Mouse (Mus musculus): ENCODE data around the gene Hoxd4. TPM values are rescaled to one million over a fixed set of nuclear protein-coding genes. Genes with fewer than 3 reads are reported as not detected.
A peak's percentile ranks its signal among the peaks of the same experiment; 100 is the strongest.

Gene Hoxd4
- polyA plus RNA-seq, 1 experiment from 2014 or later, result 0.92 TPM

DNA sequence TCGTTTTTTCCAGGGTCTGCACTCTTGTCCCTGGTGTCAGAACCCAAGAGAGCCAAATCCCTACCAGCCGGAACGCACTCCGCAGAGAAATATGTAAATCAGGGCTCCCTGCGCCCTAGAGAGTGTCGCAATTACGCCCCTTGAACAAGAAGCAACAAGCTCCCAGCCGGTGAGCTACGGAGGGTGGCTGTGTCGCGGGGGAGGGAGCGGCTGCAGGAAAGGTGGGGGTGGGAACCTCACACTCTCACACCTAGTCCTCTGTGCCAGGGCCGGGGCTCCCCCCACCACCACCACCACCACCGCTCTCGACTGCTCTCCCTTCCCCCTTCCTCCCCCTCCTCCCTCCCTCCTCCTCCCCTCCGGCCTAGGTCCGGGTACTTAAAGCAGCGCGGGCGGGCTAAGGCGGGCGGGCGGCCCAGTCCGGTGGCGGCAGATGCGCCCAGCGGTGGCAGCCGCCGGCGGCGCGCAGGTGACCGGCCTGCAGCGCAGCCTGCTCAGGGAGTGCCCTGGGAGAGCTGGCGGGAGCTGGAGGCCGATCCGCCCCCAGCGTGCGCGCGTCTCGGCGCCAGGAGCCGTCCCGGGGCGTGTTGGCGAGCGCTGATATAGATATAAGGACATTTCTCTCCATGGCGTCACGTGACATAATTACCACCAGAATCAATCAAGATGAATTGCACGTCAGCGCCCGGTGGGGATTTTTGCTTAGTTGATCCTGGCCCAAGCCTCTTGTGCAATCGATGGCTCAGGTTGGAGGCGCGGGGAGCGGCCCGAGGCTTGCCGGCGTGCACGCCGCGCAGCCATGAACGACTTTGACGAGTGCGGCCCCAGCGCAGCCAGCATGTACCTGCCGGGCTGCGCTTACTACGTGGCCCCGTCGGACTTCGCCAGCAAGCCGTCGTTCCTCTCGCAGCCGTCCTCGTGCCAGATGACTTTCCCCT lies 29.9 kb upstream of the Hoxd4 start:
- Histone ChIP-seq H3K36me3 (no peaks in the 10 kb centered on the region), H3K4me1 (peaks cover 17% of the 10 kb centered on the region), H3K4me3 (replicated peaks) (peak overlapping the region; percentile 24; the same call in 1 of the 2 replicates), H3K4me2 (peak overlapping the region; percentile 46), H3K9ac (no peak overlapping the region), H3K27me3 (replicated peaks) (peaks cover 94% of the 10 kb centered on the region), H3K9me3 (no peaks in the 10 kb centered on the region), H3K27ac (no peak overlapping the region)
- WGBS, result under 1% methylated on average over 72 of the region's 78 CpGs
- no peak for ATAC-seq (ENCODE audit: insufficient read depth, low FRiP score, low read depth)

DNA sequence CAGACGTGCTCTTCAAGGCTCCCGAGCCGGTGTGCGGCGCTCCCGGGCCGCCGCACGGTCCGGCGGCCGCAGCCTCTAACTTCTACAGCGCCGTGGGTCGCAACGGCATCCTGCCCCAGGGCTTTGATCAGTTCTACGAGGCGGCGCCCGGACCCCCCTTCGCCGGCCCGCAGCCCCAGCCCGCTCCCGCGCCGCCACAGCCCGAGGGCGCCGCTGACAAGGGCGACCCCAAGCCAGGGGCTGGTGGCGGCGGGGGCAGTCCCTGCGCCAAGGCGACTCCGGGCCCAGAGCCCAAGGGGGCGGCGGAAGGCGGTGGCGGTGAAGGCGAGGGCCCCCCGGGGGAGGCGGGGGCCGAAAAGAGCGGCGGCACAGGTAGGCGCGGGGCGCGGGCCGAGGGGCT lies 28.9 kb upstream of the Hoxd4 start:
- WGBS, result under 1% methylated on average over 44 of the region's 51 CpGs
- peak overlapping the region; percentile 24; the same call in 1 of the 2 replicates for H3K4me3 ChIP-seq (replicated peaks)
- H3K9me3 ChIP-seq, result no peaks in the 10 kb centered on the region
- no peak overlapping the region for H3K9ac ChIP-seq
- ATAC-seq (ENCODE audit: insufficient read depth, low FRiP score, low read depth), result no peak
- H3K36me3 ChIP-seq, result no peaks in the 10 kb centered on the region
- peaks cover 17% of the 10 kb centered on the region for H3K4me1 ChIP-seq
- peaks cover 94% of the 10 kb centered on the region for H3K27me3 ChIP-seq (replicated peaks)
- peak overlapping the region; percentile 46 for H3K4me2 ChIP-seq
- no peak overlapping the region for H3K27ac ChIP-seq

DNA sequence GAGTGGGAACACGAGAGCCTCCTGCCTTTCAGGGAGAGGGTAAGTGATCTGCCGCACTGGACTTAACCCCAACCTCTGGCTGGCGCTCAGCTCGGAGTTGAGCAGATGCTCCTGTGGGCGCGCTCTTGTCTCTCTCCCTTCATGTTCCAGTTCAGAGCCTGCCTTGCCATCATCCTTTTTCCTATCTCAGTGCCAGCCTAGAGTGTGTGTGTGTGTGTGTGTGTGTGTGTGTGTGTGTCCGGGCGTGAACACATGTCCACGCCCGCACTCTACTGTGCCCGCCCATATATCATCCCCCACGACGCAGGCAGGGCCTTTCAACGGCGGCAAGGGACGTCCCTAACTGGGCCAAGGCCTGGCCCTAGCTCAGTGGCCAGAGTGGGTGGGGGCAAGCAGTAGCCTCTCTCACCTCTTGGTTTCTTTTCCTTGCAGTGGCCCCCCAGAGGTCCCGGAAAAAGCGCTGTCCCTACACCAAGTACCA lies 28.2 kb upstream of the Hoxd4 start:
- no peak overlapping the region for H3K27ac ChIP-seq
- no peak overlapping the region for H3K4me3 ChIP-seq (replicated peaks)
- H3K9ac ChIP-seq, result no peak overlapping the region
- peaks cover 17% of the 10 kb centered on the region for H3K4me1 ChIP-seq
- H3K9me3 ChIP-seq, result no peaks in the 10 kb centered on the region
- no peak for ATAC-seq (ENCODE audit: insufficient read depth, low FRiP score, low read depth)
- no peaks in the 10 kb centered on the region for H3K36me3 ChIP-seq
- H3K4me2 ChIP-seq, result no peak overlapping the region
- H3K27me3 ChIP-seq (replicated peaks), result peaks cover 94% of the 10 kb centered on the region
- WGBS, result 1% methylated on average over 18 of the region's 18 CpGs

DNA sequence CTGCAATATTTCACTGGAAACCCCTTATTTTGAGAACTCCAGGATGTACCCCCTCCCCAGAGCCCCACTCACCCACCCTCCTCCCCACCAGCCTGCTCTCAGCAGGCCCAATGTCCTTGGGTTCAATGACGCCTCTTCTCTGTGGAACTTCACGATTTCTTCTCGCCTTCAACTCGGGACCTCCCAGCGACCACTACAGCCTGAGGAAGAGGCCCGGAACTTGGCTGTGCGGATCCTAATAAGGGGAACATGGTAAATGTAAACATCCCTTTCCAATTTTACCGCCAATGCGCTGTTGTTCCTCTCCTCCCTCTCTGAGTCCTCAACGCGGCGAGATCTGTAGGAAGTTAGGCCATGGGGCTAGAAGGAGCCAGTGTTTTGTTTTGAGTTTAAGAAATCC lies 27.6 kb upstream of the Hoxd4 start:
- H3K27me3 ChIP-seq (replicated peaks), result peaks cover 94% of the 10 kb centered on the region
- H3K9ac ChIP-seq, result no peak overlapping the region
- H3K36me3 ChIP-seq, result no peaks in the 10 kb centered on the region
- 2% methylated on average over 12 of the region's 12 CpGs for WGBS
- no peak overlapping the region for H3K4me3 ChIP-seq (replicated peaks)
- peaks cover 17% of the 10 kb centered on the region for H3K4me1 ChIP-seq
- H3K4me2 ChIP-seq, result no peak overlapping the region
- no peaks in the 10 kb centered on the region for H3K9me3 ChIP-seq
- ATAC-seq (ENCODE audit: insufficient read depth, low FRiP score, low read depth), result no peak
- H3K27ac ChIP-seq, result no peak overlapping the region

DNA sequence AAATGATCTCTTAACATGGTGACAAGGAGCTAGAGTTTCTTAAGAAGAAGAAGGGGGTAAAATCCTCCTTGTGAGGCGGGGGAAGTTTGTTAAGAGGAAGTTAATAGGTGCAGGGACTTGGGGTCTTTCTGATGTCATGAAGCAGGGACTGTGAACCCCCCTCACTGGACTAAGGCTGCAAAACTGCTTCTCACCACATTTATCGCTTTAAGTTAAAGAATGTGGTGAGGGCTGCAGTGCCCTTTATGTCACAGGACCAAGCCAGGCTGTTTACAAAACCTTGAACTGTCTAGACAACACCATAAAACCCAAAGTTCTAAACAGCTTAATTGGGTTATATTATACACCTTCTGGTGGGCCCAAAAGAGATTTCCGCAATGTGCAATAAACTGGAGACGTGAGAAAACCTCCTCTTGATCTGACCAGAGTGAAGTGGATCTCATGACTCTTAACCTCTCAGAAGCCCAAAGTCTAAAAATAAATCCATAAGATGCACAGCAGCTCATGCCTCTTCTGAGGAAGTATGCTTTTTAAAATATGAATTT lies 26.6 kb upstream of the Hoxd4 start:
- WGBS, result 9% methylated on average over 4 of the region's 4 CpGs
- peaks cover 17% of the 10 kb centered on the region for H3K4me1 ChIP-seq
- H3K36me3 ChIP-seq, result no peaks in the 10 kb centered on the region
- H3K4me2 ChIP-seq, result no peak overlapping the region
- H3K4me3 ChIP-seq (replicated peaks), result no peak overlapping the region
- peaks cover 94% of the 10 kb centered on the region for H3K27me3 ChIP-seq (replicated peaks)
- H3K27ac ChIP-seq, result no peak overlapping the region
- H3K9me3 ChIP-seq, result no peaks in the 10 kb centered on the region
- ATAC-seq (ENCODE audit: insufficient read depth, low FRiP score, low read depth), result no peak
- H3K9ac ChIP-seq, result no peak overlapping the region

DNA sequence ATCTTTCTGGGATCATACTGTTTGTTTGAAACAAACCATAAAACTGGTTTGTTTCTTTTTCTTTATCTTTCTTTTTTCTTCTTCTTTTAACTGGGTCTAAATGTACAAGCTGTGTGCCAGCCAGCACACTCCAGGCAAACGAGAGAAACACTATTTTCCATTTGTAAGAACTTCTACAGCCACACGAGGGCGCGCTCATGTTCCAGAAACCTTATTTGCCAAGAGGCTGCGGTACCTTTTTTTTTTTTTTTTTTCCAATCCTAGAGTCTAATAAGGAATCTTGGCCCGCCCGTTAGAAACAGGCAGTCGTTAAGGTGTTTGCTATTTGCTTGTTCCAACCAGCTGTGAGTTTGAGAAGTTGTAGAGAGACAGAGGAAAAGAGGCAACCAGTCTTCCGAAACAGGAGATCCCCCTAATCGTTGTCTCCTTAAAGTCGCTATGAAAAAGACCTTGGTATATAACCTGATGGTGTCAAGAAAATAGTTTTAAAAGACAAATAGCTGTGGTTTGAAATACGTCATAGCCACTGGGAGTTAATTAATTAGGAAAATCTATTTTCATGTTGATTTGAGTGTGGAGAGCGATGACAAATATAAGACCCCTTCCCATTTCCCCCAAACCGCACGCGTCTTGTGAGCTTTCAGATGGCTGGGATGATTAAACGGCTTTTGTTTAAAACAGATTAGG lies 25.3 kb upstream of the Hoxd4 start:
- ATAC-seq (ENCODE audit: insufficient read depth, low FRiP score, low read depth), result no peak

DNA sequence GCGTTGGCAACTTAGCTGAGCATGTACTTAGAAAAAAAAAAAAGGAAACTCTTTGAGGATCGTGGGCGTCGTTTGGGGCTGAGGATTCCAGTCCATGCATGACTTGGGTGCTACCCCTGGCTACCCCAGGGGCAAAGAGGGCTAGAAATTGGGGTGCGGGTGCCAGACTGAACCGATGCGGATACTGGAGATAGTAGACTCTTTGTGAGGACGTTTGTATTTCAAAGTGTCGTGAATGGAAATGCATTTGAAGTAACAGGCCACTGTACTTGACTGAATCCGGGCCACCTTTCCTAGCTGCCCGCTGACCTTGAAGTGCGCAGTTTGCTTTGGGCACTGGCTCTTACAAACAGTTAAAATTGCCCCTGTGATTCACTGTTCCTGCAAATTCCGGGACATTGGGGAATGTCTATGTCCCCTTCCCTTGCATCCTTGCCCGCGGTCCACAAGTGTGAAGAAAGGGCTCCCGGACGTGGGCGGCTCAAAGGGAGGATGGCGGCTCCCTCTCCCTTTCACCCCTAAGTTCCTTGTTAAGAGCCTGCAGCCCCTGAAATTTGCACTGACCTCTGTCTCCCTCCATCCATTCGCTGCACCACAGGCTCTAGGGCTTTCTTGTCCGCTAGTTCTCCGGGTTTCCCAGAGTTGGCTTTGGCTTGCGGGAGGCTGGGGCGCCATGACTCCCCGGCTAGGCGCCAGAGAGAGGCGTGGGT lies 24.6 kb upstream of the Hoxd4 start:
- Histone ChIP-seq H3K36me3 (no peaks in the 10 kb centered on the region), H3K9ac (no peak overlapping the region), H3K9me3 (no peaks in the 10 kb centered on the region), H3K4me1 (peaks cover 13% of the 10 kb centered on the region), H3K4me3 (replicated peaks) (no peak overlapping the region), H3K27ac (no peak overlapping the region), H3K27me3 (replicated peaks) (peaks cover 90% of the 10 kb centered on the region), H3K4me2 (no peak overlapping the region)
- 2% methylated on average over 27 of the region's 27 CpGs for WGBS
- no peak for ATAC-seq (ENCODE audit: insufficient read depth, low FRiP score, low read depth)

More for the DNA sequence above, 25.3 kb upstream of the Hoxd4 start:
- Histone ChIP-seq H3K27me3 (replicated peaks) (peaks cover 90% of the 10 kb centered on the region), H3K9ac (no peak overlapping the region), H3K9me3 (no peaks in the 10 kb centered on the region), H3K4me1 (peaks cover 19% of the 10 kb centered on the region), H3K36me3 (no peaks in the 10 kb centered on the region), H3K4me3 (replicated peaks) (no peak overlapping the region), H3K27ac (no peak overlapping the region), H3K4me2 (no peak overlapping the region)
- WGBS, result 6% methylated on average over 17 of the region's 17 CpGs

DNA sequence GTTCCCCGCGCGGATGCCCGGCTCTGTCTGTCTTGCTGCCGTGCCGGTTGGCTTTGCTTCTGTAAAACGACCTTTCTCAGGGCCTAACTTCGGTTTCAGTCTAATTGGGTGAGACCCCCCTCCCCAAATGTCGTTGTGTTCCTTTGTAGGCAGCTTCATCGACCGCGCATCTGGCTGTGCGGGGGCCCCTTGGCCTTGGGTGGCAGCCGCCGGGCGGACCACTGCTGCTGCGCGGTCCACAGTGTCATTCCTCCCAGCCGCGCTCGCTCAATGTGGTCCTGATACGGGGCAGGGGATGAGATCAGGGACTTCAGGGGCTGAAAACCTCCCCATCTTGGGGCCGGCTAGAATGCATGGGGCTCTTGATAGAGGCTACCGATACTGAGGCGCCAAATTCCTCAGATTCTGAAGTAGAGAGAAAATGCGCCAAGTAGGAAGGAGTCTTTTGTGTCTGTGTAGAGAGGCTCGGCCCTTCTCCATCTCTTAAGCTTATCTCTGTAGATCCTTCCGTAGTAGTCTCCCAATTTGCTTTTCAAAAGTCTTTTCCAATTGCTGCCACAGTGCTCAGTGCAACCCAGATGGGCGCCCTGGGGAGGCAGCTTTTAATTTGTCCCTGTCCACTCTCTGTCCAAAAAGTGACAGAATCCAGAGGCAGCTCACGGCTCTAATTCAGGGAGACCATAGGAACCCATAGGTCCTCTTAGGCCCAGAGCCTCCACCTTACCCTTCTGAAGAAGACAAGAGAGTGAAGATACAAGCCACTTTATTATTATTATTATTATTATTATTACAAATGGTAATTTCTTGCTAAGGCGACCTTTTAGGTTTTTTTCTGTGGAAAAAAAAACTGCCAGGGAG lies 23.8 kb upstream of the Hoxd4 start:
- no peaks in the 10 kb centered on the region for H3K36me3 ChIP-seq
- H3K27ac ChIP-seq, result no peak overlapping the region
- no peaks in the 10 kb centered on the region for H3K9me3 ChIP-seq
- no peak for ATAC-seq (ENCODE audit: insufficient read depth, low FRiP score, low read depth)
- no peak overlapping the region for H3K9ac ChIP-seq
- no peak overlapping the region for H3K4me2 ChIP-seq
- H3K27me3 ChIP-seq (replicated peaks), result peaks cover 90% of the 10 kb centered on the region
- 1% methylated on average over 31 of the region's 31 CpGs for WGBS
- peaks cover 5% of the 10 kb centered on the region; the same call in 1 of the 2 replicates for H3K4me1 ChIP-seq
- no peak overlapping the region for H3K4me3 ChIP-seq (replicated peaks)

DNA sequence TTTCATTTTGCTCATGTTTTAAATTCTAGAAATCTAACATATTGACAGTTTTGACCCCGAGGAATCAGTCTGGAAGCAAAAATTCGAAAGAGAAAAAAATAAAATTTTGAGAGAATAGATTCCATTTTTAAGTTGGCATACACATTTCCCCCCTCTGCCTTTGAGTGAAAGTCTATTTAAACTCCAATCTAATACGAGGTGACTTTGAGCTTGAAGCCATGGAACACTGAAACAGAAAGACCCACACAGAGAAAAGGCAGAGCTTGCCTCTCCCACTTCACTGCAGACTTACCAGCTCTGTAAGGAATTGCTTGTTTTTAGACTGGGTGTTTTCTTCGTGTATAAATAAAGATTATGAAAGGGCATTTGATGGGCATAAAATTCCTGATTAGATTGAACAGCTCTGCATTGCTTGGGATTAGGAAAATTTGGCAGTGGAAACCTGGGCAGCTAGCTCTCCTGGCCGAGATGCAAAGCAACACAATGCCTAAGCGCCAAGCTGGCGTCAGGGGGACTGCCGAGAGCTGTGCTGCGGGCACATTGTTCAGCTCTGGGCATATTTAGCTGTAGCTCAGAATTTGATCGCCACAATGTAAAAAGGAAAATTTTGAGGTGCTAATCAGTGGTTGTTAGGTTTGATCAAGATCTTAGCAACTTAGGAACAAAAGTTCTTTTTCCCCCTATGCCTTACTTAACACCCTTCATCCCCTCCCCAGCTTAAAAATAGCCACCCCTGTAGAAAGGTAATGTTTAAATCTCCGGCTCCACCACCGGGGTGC lies 22.7 kb upstream of the Hoxd4 start:
- peaks cover 90% of the 10 kb centered on the region for H3K27me3 ChIP-seq (replicated peaks)
- no peak overlapping the region for H3K4me2 ChIP-seq
- H3K36me3 ChIP-seq, result no peaks in the 10 kb centered on the region
- ATAC-seq (ENCODE audit: insufficient read depth, low FRiP score, low read depth), result no peak
- H3K4me1 ChIP-seq, result 0 out of 2 replicates have a peak, but pooled peaks cover 4% of the 10 kb centered on the region
- H3K9ac ChIP-seq, result no peak overlapping the region
- no peak overlapping the region for H3K27ac ChIP-seq
- WGBS, result 4% methylated on average over 12 of the region's 12 CpGs
- no peak overlapping the region for H3K4me3 ChIP-seq (replicated peaks)
- H3K9me3 ChIP-seq, result no peaks in the 10 kb centered on the region

DNA sequence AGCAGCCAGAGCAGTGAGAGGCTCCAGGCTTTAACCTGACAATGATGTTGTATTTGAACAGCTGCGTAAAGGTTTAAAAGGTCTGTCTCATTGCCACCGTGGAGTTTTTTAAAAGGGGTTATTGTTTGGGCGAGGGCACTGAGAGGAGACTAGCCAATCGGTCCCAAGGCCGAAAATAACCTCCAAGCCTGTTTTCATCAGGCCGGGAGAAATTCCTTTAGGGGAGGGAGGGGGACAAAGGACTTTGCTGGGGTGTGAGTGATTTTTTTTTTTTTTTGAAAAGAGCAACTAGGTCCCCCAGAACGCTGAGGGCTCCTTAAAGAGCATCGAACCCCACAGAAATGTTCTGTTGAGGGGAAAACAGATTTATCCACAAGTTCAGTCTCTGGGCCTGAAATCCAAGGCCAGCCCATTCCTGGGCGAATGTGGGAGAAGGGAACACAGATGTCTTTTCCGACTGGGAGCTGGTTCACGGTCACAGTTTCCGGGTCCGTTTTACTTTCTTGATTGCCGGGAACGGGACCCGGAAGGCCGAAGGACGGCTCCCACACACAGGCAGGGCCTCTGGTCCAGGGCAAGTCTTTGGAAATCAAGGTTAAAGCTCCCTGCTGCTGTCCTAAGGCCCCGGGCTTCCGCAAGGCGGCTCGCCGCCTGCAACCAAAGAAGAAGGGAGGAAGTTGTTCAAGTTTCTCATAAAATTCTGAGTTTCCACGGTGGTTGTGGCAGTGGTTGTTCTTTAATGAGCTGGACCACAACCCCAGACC lies 22.0 kb upstream of the Hoxd4 start:
- H3K9me3 ChIP-seq, result no peaks in the 10 kb centered on the region
- ATAC-seq (ENCODE audit: insufficient read depth, low FRiP score, low read depth), result no peak
- H3K27me3 ChIP-seq (replicated peaks), result peaks cover 90% of the 10 kb centered on the region
- H3K4me3 ChIP-seq (replicated peaks), result no peak overlapping the region
- H3K9ac ChIP-seq, result no peak overlapping the region
- 2% methylated on average over 24 of the region's 24 CpGs for WGBS
- H3K27ac ChIP-seq, result no peak overlapping the region
- H3K4me1 ChIP-seq, result 0 out of 2 replicates have a peak, but pooled peaks cover 4% of the 10 kb centered on the region
- no peaks in the 10 kb centered on the region for H3K36me3 ChIP-seq
- no peak overlapping the region for H3K4me2 ChIP-seq

All from stomach, embryonic 15.5 days (tissue).